Mouse (Mus musculus): ENCODE data around the gene Samd9l.
"Not testable (repeated sequence)": the region's sequence is repeated elsewhere in the genome, so short reads cannot be mapped to it uniquely, and the experiment has no call there.

Samd9l gene

DNA sequence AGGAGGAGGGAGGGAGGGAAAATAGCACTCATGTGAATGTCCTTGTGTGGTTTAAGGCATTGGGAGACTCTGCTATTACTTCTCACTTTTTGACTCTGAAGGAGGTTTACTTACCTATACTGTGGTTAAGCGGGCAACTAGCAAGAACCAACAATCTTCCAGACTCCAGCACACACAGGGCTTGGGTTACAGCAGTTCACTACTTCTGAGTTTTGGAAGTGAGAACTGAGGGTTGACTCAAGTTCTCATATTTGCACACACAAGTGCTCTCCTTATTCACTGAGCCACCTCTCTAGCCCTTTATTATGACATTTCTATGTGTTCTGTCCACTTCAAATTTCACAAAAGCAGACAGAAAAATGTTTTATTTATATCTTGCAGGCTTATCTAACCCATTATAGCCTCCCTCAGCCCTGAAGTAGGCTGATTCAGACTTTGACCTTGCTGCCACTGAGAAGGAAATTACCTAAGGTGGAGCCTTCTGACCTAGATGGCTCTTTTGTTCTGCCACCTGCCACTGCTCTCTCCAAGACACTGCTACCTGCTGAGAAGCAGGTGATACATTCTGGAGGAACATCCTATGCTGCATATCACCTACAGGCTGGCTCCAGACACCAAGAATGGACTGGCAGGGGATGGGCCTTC, 55.6 kb downstream of the Samd9l start:
- not testable (repeated sequence) for DNase-seq (ENCODE audit: low read depth, low spot score)

GRCm38 (mm10) chr6:3341479-3341878, 57.9 kb downstream of the Samd9l start:
- no peak for DNase-seq (ENCODE audit: low read depth, low spot score)

DNA sequence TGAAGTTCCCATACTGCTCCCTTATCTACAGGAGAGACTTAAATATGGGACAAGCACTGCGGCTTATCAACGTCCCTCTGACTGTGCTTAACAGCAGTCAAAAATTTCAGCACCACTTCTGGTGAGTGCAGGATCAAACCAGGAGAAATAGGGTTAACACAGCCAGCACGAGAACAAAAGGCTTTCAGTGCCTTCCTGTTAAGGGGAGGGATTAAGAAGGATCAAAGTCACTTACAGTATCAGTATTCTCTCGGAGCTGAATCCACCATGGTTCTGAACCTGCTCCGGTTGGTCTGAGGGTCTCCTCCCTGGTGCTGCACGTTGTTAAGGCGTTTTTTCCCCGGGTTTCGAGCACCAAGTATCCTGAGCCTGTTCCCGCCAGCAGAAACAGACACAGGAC, 58.4 kb downstream of the Samd9l start:
- not testable (repeated sequence) for DNase-seq (ENCODE audit: low read depth, low spot score)

DNA sequence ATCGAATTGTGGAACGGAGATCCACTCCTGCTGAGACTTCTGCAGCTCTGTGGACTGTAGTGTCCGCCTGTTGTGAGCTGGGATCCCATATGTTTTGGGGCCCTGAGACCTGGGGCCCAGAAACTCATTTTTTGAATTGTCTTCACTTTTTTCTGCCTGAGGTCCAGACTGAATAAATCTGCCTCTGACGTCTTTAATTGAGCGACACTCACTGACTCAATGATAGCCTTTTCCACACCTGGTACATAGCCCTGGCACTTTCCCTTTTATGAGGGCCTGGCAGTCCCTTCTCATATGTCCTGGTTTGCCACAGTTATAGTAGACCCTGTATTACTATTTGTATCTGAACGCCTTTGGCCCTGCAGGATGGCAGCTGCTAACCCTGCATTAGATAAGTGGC, 60.2 kb downstream of the Samd9l start:
- DNase-seq (ENCODE audit: low read depth, low spot score): not testable (repeated sequence)
